Mouse (Mus musculus) MEL (cell line): Measurements from ENCODE around the gene Hoxd13.

ENCODE experiments used
- CHD2 ChIP-seq: IDR thresholded peaks from 2 replicates; pipeline ENCODE4 v1.6.1; 2011; ENCODE audit warnings: low read length, improper control_type of control experiment
- CTCF ChIP-seq, 3 experiments: IDR thresholded peaks in 2 of 3; conservative IDR thresholded peaks in 1 of 3; 2 replicates each; pipeline ENCODE4 v1.5.1; 2011 to 2012; ENCODE audit warnings: low read length in 3 of 3, low read depth in 2 of 3, mild to moderate bottlenecking in 2 of 3, improper control_type of control experiment in 1 of 3, inconsistent platforms in 1 of 3, mixed read lengths in 1 of 3, moderate library complexity in 1 of 3; ENCODE audit not compliant: control insufficient read depth in 1 of 3, insufficient read depth in 1 of 3, poor library complexity in 1 of 3, severe bottlenecking in 1 of 3
- E2F4 ChIP-seq: IDR thresholded peaks from 2 replicates; pipeline ENCODE4 v1.6.1; 2011; ENCODE audit warnings: low read depth, low read length, improper control_type of control experiment, borderline replicate concordance
- ELF1 ChIP-seq: IDR thresholded peaks from 2 replicates; pipeline ENCODE4 v1.6.1; 2014; ENCODE audit warnings: low read depth, mild to moderate bottlenecking, inconsistent platforms, low read length, improper control_type of control experiment, moderate library complexity
- GABPA ChIP-seq: IDR thresholded peaks from 2 replicates; pipeline ENCODE4 v1.6.1; 2012; ENCODE audit warnings: low read depth, mild to moderate bottlenecking, inconsistent platforms, low read length, improper control_type of control experiment, moderate library complexity
- HCFC1 ChIP-seq: IDR thresholded peaks from 2 replicates; pipeline ENCODE4 v1.6.1; 2012; ENCODE audit warnings: low read depth, mild to moderate bottlenecking, inconsistent platforms, low read length, improper control_type of control experiment, moderate library complexity
- MAX ChIP-seq: IDR thresholded peaks from 2 replicates; pipeline ENCODE4 v1.6.1; 2011; ENCODE audit warnings: low read length, improper control_type of control experiment
- POLR2A ChIP-seq, 2 experiments: IDR thresholded peaks; 2 replicates each; pipeline ENCODE4 v1.6.1; 2011 to 2012; ENCODE audit warnings: low read length in 2 of 2, mild to moderate bottlenecking in 2 of 2, control low read depth in 1 of 2, improper control_type of control experiment in 1 of 2, low read depth in 1 of 2, moderate library complexity in 1 of 2; ENCODE audit not compliant: control insufficient read depth in 1 of 2, insufficient read depth in 1 of 2, poor library complexity in 1 of 2
- POLR2AphosphoS2 ChIP-seq: IDR thresholded peaks from 2 replicates; pipeline ENCODE4 v1.6.1; 2011; ENCODE audit warnings: low read length, improper control_type of control experiment
- TBP ChIP-seq: IDR thresholded peaks from 2 replicates; pipeline ENCODE4 v1.8.0; 2011; ENCODE audit warnings: low read depth, low read length, improper control_type of control experiment
- UBTF ChIP-seq: IDR thresholded peaks from 2 replicates; pipeline ENCODE4 v1.6.1; 2012; ENCODE audit warnings: low read depth, mild to moderate bottlenecking, inconsistent platforms, low read length, improper control_type of control experiment, moderate library complexity, borderline replicate concordance; ENCODE audit not compliant: insufficient read depth
- ZMIZ1 ChIP-seq: IDR thresholded peaks from 2 replicates; pipeline ENCODE4 v1.6.1; 2012; ENCODE audit warnings: low read depth, mild to moderate bottlenecking, inconsistent platforms, low read length, improper control_type of control experiment, moderate library complexity

GRCm38 (mm10) chr2:74674881-74675665 is 7.0 kb downstream of the Hoxd13 start, which contains the start of gene Hoxd12:
- TF ChIP-seq CHD2: no peak
- TF ChIP-seq POLR2AphosphoS2: no peak
- TF ChIP-seq MAX: no peak
- TF ChIP-seq HCFC1: no peak
- TF ChIP-seq CTCF (IDR thresholded peaks at IDR 0.05 in 2 of 3, conservative IDR thresholded peaks at IDR 0.05 in 1 of 3; ENCODE audit: control insufficient read depth in 1 of 3, insufficient read depth in 1 of 3, low read depth in 2 of 3, low read length in 3 of 3, poor library complexity in 1 of 3, severe bottlenecking in 1 of 3): no peak
- no peak for TF ChIP-seq TBP
- no peak for TF ChIP-seq POLR2A (IDR thresholded peaks at IDR 0.05; ENCODE audit: control insufficient read depth in 1 of 2, insufficient read depth in 1 of 2, low read depth in 1 of 2, low read length in 2 of 2, poor library complexity in 1 of 2)
- no peak for TF ChIP-seq GABPA
- no peak for TF ChIP-seq ZMIZ1
- TF ChIP-seq ELF1: no peak
- TF ChIP-seq UBTF: no peak
- TF ChIP-seq E2F4: no peak
